In the genomic region with DNA sequence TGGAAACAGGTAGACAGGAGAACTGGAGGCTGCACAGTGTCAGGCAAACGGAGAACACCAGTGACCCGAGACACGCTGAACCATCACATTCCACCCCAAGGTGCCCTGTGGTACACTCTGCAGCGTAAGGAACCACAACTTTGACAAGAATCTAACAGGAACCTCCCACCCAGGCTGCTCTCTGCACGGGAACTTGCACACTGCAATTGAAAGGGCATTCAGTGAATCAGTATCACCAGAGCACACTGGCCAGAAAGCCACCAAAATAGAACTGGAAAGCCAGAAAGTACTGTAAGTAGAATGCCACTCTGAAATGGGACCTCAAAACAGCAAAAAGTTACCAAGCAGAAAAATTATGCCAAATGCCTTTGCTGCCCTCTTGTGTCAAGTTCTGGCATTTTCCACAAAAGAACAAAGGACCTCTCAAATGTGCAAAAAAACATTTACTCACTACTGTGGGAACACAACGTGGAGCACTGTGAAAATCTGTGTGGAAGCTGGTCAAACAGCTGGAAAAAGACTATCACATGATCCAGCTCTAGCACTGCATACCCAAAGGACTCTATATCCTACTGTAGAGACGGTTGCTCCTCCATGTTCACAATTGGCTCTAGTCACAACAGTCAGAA, we compare ENCODE assay signal across 9 mouse cellular contexts. TPM values are rescaled to one million over a fixed set of nuclear protein-coding genes. Genes with fewer than 3 reads are reported as not detected.
DNase-seq lines count a peak whose midpoint lies in the region; ATAC-seq lines count a peak whose summit lies in the region.
"Had no signal": no experiment of that assay in that cellular context is flagged by ENCODE, and none has a peak within 500 bp of the region (broad histone marks: within the 10 kb centered on the region; RNA-seq: fewer than 3 reads in every experiment).

No protein-coding gene starts in this region.

- H3K4me1 ChIP-seq in forebrain, embryonic 14.5 days (ENCODE audit: control insufficient read depth, insufficient read depth, low read length): no peaks in the 10 kb centered on the region
- H3K4me1 ChIP-seq in hindbrain, embryonic 12.5 days: no peaks in the 10 kb centered on the region
- no peaks in the 10 kb centered on the region for H3K4me1 ChIP-seq in lung, embryonic 15.5 days

- peak; percentile 22 for DNase-seq in cerebellum, adult 11 months
- peak; percentile 30 for DNase-seq in c-Kit-positive CD71-positive TER-119-positive erythroid progenitor cells, embryonic 14.5 days (ENCODE audit: low spot score)
- DNase-seq in forebrain, embryonic 14.5 days (ENCODE audit: low spot score): peak; percentile 89
- peak; percentile 62 to 84 for DNase-seq in layer of hippocampus, adult 8-10 months (ENCODE audit: low spot score in 2 of 2)
- peak; percentile 49 for DNase-seq in retina, postnatal 7 days (ENCODE audit: low read depth, low spot score)

- no peaks in the 10 kb centered on the region for H3K9me3 ChIP-seq in forebrain, embryonic 14.5 days (replicated peaks; ENCODE audit: control insufficient read depth, low read length)
- H3K9me3 ChIP-seq in hindbrain, embryonic 12.5 days (replicated peaks): no peaks in the 10 kb centered on the region
- no peaks in the 10 kb centered on the region for H3K9me3 ChIP-seq in lung, embryonic 15.5 days
- H3K9me3 ChIP-seq: megakaryocyte, embryonic 14.5 days had no signal

- H3K27ac ChIP-seq in forebrain, embryonic 14.5 days (ENCODE audit: low read depth, low read length): no peak overlapping the region
- H3K27ac ChIP-seq in hindbrain, embryonic 12.5 days: no peak overlapping the region
- H3K27ac ChIP-seq in lung, embryonic 15.5 days: no peak overlapping the region

- H3K4me2 ChIP-seq in forebrain, embryonic 14.5 days (ENCODE audit: low read length): no peak overlapping the region
- no peak overlapping the region for H3K4me2 ChIP-seq in hindbrain, embryonic 12.5 days (replicated peaks)
- H3K4me2 ChIP-seq in lung, embryonic 15.5 days: no peak overlapping the region

- H3K27me3 ChIP-seq in forebrain, embryonic 14.5 days (replicated peaks; ENCODE audit: control insufficient read depth, insufficient read depth, low read length): no peaks in the 10 kb centered on the region
- no peaks in the 10 kb centered on the region for H3K27me3 ChIP-seq in hindbrain, embryonic 12.5 days
- peaks cover 5% of the 10 kb centered on the region; the same call in 1 of the 2 replicates for H3K27me3 ChIP-seq in lung, embryonic 15.5 days

- no peak overlapping the region for H3K4me3 ChIP-seq in forebrain, embryonic 14.5 days (ENCODE audit: low read depth, low read length)
- H3K4me3 ChIP-seq in hindbrain, embryonic 12.5 days: no peak overlapping the region
- H3K4me3 ChIP-seq in lung, embryonic 15.5 days: no peak overlapping the region
- H3K4me3 ChIP-seq: megakaryocyte, embryonic 14.5 days had no signal

- H3K9ac ChIP-seq in forebrain, embryonic 14.5 days (ENCODE audit: low read length): no peak overlapping the region
- H3K9ac ChIP-seq in hindbrain, embryonic 12.5 days: no peak overlapping the region
- H3K9ac ChIP-seq in lung, embryonic 15.5 days: no peak overlapping the region

- ATAC-seq in cerebellum, adult (ENCODE audit: insufficient number of reproducible peaks, low FRiP score, low TSS enrichment): no peak
- peak; percentile 79 for ATAC-seq in forebrain, embryonic 14.5 days
- peak; percentile 57 for ATAC-seq in hindbrain, embryonic 12.5 days (ENCODE audit: low FRiP score)
- ATAC-seq in lung, embryonic 15.5 days (ENCODE audit: borderline replicate concordance, extremely low read depth, low FRiP score, low TSS enrichment): peak; percentile 35; the same call in 1 of the 2 replicates

- H3K36me3 ChIP-seq in forebrain, embryonic 14.5 days (ENCODE audit: control insufficient read depth, insufficient read depth, low read length): no peaks in the 10 kb centered on the region
- no peaks in the 10 kb centered on the region for H3K36me3 ChIP-seq in hindbrain, embryonic 12.5 days
- H3K36me3 ChIP-seq in lung, embryonic 15.5 days: no peaks in the 10 kb centered on the region

- 53% methylated on average over 7 of the region's 7 CpGs for WGBS in forebrain, embryonic 14.5 days
- WGBS in hindbrain, embryonic 12.5 days: 57% methylated on average over 7 of the region's 7 CpGs
- 47% methylated on average over 7 of the region's 7 CpGs for WGBS in lung, embryonic 15.5 days

RNA-seq across cellular contexts. Expression of gene Wdr27, which starts 38.2 kb away (rescaled TPM):
- 5.8 and 8.7 TPM in 2 replicates for polyA plus RNA-seq in forebrain, embryonic 14.5 days (2014; fragmentation: Nextera tagmentation; extraction: Ambion mirVana)
- 7.0 and 8.5 TPM in 2 replicates for polyA plus RNA-seq in hindbrain, embryonic 12.5 days (2016; fragmentation: Nextera tagmentation; extraction: Ambion mirVana)
- total RNA-seq in layer of hippocampus, adult 8-10 months (2022): 1 to 10 TPM; 3.7 to 7.1 (median 5.4) TPM
- 8.2 and 8.6 TPM in 2 replicates for polyA plus RNA-seq in lung, embryonic 15.5 days (2015; fragmentation: Nextera tagmentation; extraction: Ambion mirVana)

RNA-seq across cellular contexts. Expression of gene 1600012H06Rik, which starts 38.2 kb away (rescaled TPM):
- polyA plus RNA-seq in forebrain, embryonic 14.5 days (2014; fragmentation: Nextera tagmentation; extraction: Ambion mirVana): 29.3 and 33.3 TPM in 2 replicates
- polyA plus RNA-seq in hindbrain, embryonic 12.5 days (2016; fragmentation: Nextera tagmentation; extraction: Ambion mirVana): 37.5 and 39.5 TPM in 2 replicates
- total RNA-seq in layer of hippocampus, adult 8-10 months (2022): 10 to 100 TPM; 11.8 to 17.8 (median 15.4) TPM
- 35.6 and 38.2 TPM in 2 replicates for polyA plus RNA-seq in lung, embryonic 15.5 days (2015; fragmentation: Nextera tagmentation; extraction: Ambion mirVana)

RNA-seq across cellular contexts. Expression of gene Phf10, which starts 56.3 kb away (rescaled TPM):
- polyA plus RNA-seq in forebrain, embryonic 14.5 days (2014; fragmentation: Nextera tagmentation; extraction: Ambion mirVana): 23.7 TPM in 2 replicates
- 22.2 and 24.9 TPM in 2 replicates for polyA plus RNA-seq in hindbrain, embryonic 12.5 days (2016; fragmentation: Nextera tagmentation; extraction: Ambion mirVana)
- 10 to 100 TPM; 51.9 to 58.2 (median 55.7) TPM for total RNA-seq in layer of hippocampus, adult 8-10 months (2022)
- polyA plus RNA-seq in lung, embryonic 15.5 days (2015; fragmentation: Nextera tagmentation; extraction: Ambion mirVana): 39.1 and 39.4 TPM in 2 replicates

Comparison
In these comparisons a context has a peak if more than half of its experiments do, and no peak if none do; other contexts are left out.
1. DNase-seq: peak in every context shown above with its lines; median percentile 89 in forebrain, embryonic 14.5 days; 73 in layer of hippocampus, adult 8-10 months; 49 in retina, postnatal 7 days; 30 in c-Kit-positive CD71-positive TER-119-positive erythroid progenitor cells, embryonic 14.5 days; 22 in cerebellum, adult 11 months.